Mouse (Mus musculus): ENCODE results near the gene Ski. TPM values are rescaled to one million over a fixed set of nuclear protein-coding genes. Genes with fewer than 3 reads are reported as not detected.
A peak's percentile ranks its signal among the peaks of the same experiment; 100 is the strongest.

Gene Ski
- polyA plus RNA-seq, 1 experiment from 2014 or later = 59.8 TPM

DNA sequence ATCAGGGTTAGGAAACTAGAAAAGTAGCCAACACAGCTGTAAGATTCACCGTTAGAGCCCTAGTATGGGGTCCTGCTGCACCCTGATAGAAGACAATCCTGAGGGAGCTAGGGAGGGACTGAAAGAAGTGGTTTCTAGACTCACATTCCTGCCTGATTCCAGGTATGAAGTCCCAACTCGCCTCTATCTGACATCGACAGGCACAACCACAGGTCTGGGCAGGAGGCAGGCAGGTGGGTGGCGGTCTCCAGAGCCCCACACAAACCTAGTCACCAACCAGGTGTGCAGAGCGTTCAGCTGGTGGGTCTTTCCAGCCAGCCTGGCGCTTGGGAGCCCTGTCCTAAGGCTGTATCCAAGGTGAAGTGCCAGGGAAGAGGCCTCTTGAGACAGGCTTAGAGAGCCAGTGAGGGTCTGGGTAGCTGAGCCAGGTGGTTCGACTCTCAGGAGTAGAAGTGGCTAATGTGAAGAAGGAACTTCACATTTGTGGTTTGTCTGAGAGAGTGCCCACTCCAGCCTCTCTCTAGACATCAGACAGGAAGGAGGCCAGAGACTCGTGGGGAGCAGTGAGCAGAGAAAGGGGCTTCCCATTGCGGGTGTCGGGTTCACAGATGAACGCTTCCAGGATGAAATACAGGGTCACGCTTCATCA is 14.5 kb upstream of the Ski start:
- DNase-seq (ENCODE audit: low read depth, low spot score) (no peak), ATAC-seq (no peak)
- CTCF ChIA-PET = interaction anchor here (1.1 to 1.3 kb wide), 2 partner anchors 14 to 143 kb away, joined by 3 to 4 read pairs; partner anchors contain the start of gene Ski
- in situ Hi-C loops (cut with MboI; ENCODE audit: low pct_unique_long_range_greater_than_20kb) = loop anchor here (25.0 kb wide), 1 partner anchor 350 kb away; the partner anchor contains the start of gene Fam213b
- POLR2A ChIA-PET = interaction anchor here (1.0 to 3.5 kb wide), 2 partner anchors 17 to 92 kb away, joined by 4 to 27 read pairs; partner anchors contain the start of gene Ski
- TF ChIP-seq CTCF (IDR thresholded peaks at IDR 0.05) = no peak
- H3K27me3 ChIP-seq = no peaks in the 10 kb centered on the region

DNA sequence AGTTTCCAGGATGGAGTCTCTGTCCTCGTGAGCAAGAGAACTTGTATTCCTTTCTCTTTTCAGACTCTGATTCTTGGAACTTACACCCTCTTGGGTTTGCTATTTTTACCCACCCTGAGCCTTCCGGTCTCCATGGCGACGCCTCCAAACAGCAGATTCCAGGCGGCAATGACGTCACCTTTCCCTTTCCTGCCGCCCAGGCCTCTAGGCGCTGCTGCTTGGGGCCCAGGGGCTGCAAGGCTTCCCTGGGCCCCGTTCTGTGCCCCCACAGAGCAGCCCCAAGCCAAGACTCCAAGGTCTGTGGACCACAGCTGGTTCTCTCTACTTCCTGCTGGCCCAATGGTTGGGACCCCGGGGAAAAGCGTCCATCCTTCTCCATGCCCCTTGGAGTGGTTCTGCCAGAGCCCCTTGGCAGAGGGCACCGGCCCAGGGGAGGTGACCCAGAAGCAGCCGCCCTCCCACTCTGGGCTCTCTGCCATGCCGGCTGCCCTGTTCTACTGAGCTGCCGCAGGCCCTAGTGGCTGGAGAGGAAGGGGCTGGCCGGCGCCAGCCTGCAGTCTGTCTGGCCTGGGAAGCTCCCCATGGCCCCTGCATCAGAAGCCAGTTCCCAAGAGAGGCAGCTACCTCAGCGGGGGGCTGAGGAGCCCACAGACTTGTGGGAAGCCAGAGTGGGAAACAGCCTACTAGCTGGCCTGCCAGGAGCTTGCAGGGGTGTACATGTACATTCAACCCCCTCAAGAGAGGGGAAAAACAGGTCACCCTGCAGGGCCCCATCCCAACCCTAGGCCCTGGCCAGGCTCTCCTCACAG is 13.1 kb upstream of the Ski start:
- ChIA-PET POLR2A (interaction anchor here (0.9 to 3.5 kb wide), 4 partner anchors 10 to 15 kb away, joined by 3 to 27 read pairs (median 4); partner anchors contain the start of gene Ski), CTCF (interaction anchor here (1.1 to 2.7 kb wide), 5 partner anchors 10 to 142 kb away, joined by 3 to 14 read pairs (median 4); partner anchors contain the start of gene Ski)
- DNase-seq (ENCODE audit: low read depth, low spot score) (peak; percentile 96), ATAC-seq (peak; percentile 65)
- no peaks in the 10 kb centered on the region for H3K27me3 ChIP-seq
- in situ Hi-C loops (cut with MboI; ENCODE audit: low pct_unique_long_range_greater_than_20kb) = loop anchor here (25.0 kb wide), 1 partner anchor 348 kb away; the partner anchor contains the start of gene Fam213b
- no peak for TF ChIP-seq CTCF (IDR thresholded peaks at IDR 0.05)

DNA sequence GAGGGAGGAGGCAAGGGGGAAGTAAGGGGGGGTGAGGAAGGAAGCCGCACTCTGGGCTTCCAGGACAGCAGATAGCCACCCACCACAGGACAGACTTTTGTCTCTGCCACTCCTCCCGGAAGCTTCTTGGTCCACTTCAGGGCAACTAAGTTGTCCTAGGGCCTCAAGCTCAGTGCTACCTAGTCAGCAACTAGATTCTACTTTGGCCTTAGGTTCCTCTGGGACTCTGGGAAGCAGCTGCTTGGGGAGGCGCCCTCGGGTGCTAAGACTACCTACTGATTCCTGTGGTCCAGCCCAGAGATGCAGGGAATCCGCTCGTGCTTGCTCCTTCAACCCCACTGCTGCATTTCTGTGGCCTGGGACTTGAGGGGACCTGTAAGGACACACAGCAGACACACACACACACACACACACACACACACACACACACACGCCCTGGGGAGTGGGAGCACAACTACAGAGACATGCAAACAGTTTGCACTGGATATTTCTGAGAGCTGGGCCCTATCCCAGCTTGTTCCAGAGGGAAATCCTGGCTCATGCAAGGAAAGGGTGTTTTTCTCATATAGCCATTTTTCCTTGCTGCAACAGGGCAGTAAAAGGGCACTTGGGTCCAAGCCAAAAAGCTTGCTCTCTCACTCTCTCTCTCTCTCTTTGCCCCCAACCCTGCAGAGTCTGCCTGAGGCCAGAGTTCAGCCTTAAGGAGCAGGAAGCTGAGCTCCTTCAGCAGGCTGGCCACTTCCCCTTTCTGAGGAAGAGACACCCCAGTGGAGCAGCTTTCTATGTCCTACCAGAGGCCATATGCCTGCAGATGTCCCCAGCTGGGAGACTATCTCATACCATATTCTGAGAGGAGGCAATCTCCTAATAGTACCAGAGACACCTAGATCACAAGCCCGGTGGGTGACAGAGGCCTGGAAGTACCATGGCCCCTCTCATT is 12.2 kb upstream of the Ski start:
- DNase-seq (ENCODE audit: low read depth, low spot score) (no peak), ATAC-seq (no peak)
- H3K27me3 ChIP-seq = no peaks in the 10 kb centered on the region
- ChIA-PET CTCF (interaction anchor here (0.9 to 2.7 kb wide), 3 partner anchors 11 to 28 kb away, joined by 3 to 14 read pairs (median 5); no protein-coding TSS in a partner anchor), POLR2A (interaction anchor here (0.9 to 3.5 kb wide), 4 partner anchors 10 to 14 kb away, joined by 3 to 27 read pairs (median 4); partner anchors contain the start of gene Ski)
- no peak for TF ChIP-seq CTCF (IDR thresholded peaks at IDR 0.05)
- in situ Hi-C loops (cut with MboI; ENCODE audit: low pct_unique_long_range_greater_than_20kb) = loop anchor here (25.0 kb wide), 1 partner anchor 347 kb away; the partner anchor contains the start of gene Fam213b

DNA sequence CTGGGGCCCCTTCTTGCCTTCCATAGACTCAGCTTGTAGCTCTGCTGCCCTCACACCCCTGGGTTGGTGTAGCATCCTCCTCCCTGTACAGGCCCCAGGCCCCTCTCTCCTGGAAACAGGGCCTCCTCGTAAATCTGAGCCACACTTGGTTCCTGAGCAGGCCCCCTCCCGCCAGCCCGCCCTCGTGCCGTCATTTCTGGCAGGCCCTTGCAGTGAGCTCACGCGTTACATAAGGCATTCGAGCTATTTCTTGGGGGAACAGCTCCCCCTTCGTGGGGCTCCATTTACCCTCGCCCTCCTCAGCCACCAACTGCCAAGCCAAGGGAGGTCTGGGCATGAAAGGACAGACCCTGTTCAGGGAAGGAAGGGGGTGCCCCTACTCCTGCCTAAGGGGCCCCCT is 11.5 kb upstream of the Ski start:
- DNase-seq (ENCODE audit: low read depth, low spot score) (no peak), ATAC-seq (no peak)
- H3K27me3 ChIP-seq = no peaks in the 10 kb centered on the region
- ChIA-PET CTCF (interaction anchor here (0.9 to 2.7 kb wide), 4 partner anchors 10 to 139 kb away, joined by 3 to 14 read pairs (median 5); no protein-coding TSS in a partner anchor), POLR2A (interaction anchor here (1.2 to 3.5 kb wide), 3 partner anchors 9 to 14 kb away, joined by 3 to 27 read pairs (median 3); partner anchors contain the start of gene Ski)
- no peak for TF ChIP-seq CTCF (IDR thresholded peaks at IDR 0.05)
- in situ Hi-C loops (cut with MboI; ENCODE audit: low pct_unique_long_range_greater_than_20kb) = loop anchor here (25.0 kb wide), 1 partner anchor 347 kb away; the partner anchor contains the start of gene Fam213b

DNA sequence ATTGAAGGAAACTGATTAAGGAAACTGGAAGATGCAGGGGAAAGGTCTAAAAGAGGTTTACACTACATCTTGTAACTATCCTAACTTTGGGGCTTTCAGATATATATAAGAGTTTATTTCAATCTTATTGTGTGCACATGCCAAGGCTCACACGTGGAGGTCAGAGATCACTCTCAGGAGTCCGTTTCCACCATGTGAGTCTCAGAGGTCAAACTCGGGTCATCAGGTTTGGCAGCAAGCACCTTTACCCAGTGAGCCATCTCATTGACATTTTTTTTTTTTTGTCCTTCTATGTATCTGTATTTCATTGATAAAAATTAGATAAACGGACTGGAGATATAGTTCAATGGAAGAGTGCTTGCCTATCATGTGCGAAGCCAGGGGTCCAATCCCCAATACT is 6.1 kb upstream of the Ski start:
- ChIA-PET CTCF (no interaction called here), POLR2A (no interaction called here)
- no peak for TF ChIP-seq CTCF (IDR thresholded peaks at IDR 0.05)
- ATAC-seq = no peak
- H3K27me3 ChIP-seq = no peaks in the 10 kb centered on the region
- no peak for DNase-seq (ENCODE audit: low read depth, low spot score)
- in situ Hi-C loops (cut with MboI; ENCODE audit: low pct_unique_long_range_greater_than_20kb) = loop anchor here (25.0 kb wide), 1 partner anchor 341 kb away; the partner anchor contains the start of gene Fam213b

DNA sequence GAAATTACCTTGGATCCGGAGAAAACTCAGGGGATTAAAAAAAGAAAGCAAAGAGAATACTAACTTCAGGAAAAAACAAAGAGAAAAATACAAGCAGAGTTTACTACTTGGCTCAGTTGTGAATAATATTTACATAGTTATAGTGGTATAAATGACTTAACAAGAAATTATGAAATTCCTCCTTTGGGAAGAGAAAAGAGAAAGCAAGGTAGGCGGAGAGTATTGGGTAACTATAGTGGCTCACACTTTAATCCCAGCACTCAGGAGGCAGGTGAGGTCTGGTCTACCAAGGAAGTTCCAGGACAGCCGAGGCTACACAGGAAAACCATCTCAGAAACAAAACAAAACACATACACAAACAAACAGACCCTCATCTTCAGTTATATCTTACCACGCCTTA is 5.6 kb upstream of the Ski start:
- CTCF ChIA-PET = no interaction called here

DNA sequence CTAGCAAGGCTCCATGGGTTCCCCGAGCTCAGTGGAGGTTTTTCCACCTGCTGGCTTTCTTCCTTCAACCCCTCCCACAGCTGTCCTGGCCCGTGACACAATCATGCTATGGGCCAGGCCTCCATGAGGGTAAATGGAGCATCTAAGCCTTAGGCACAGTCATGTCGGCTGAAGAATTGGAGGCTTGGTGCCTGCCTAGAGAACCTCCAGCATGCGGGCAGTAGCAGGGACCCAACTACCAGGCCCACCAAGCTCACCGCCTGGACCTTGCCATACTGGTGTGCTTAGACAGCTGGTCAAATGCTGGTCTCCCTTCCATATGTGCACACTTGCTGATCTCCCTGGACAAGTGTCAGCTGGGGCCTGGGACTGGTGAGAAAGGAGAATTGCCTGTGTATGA is 3.5 kb upstream of the Ski start:
- CTCF ChIA-PET = interaction anchor here (3.7 kb wide), 1 partner anchor 22 kb away, joined by 19 read pairs; the partner anchor contains the start of gene Faap20
- POLR2A ChIA-PET = no interaction called here
- in situ Hi-C loops (cut with MboI; ENCODE audit: low pct_unique_long_range_greater_than_20kb) = loop anchor here (25.0 kb wide), 1 partner anchor 339 kb away; the partner anchor contains the start of gene Fam213b
- no peak for TF ChIP-seq CTCF (IDR thresholded peaks at IDR 0.05)
- DNase-seq (ENCODE audit: low read depth, low spot score) = no peak
- no peaks in the 10 kb centered on the region for H3K27me3 ChIP-seq
- ATAC-seq = no peak

More for the DNA sequence above, 5.6 kb upstream of the Ski start:
- TF ChIP-seq CTCF (IDR thresholded peaks at IDR 0.05) = no peak
- H3K27me3 ChIP-seq = no peaks in the 10 kb centered on the region
- in situ Hi-C loops (cut with MboI; ENCODE audit: low pct_unique_long_range_greater_than_20kb) = loop anchor here (25.0 kb wide), 1 partner anchor 341 kb away; the partner anchor contains the start of gene Fam213b
- DNase-seq (ENCODE audit: low read depth, low spot score) = no peak
- ATAC-seq = no peak
- POLR2A ChIA-PET = no interaction called here

DNA sequence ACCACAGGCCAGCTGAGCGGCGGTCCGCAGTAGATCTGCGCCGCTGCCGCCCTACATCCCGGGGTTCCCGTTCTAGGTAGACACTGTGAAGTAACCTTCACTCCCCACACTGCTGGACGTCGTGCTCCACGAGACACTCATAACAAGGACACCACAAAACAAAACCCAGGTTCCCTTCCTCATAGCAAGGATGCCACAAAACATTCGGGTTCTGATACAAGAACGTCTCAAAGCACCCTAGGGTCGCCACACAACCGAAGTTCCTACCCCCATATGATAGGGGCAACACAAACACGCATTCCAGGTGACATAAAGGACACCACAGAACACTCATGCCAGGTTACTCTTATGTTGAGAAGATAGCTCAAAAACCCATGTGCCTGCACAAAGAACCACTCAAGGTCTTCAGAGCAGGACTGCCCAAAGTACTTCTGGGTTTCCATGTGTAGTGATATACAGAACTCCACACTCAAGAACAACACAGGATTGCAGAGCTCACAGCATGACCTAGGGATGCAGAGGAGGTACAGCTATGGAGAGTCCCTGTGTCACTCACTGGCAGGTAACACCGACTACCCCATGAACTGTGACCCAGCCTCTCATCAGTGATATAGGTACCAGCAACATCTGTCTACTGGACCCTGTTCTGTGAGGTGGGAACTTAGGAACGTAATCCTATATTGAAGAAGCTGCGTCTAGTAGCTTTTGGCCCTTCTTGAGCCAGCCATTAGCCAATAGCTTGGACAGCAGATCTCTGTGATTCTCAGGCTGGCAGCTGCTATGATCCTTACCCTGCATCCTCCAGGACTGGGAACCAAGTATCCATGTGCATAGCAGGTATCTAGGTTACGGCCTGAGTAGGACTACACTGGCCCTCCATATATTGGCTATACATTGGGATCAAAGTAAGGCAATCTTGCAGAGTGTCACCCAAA is 1.5 kb upstream of the Ski start:
- POLR2A ChIA-PET = interaction anchor here (0.8 to 4.7 kb wide), 5 partner anchors 10 to 126 kb away, joined by 3 to 28 read pairs (median 3); partner anchors contain the start of gene Faap20
- in situ Hi-C loops (cut with MboI; ENCODE audit: low pct_unique_long_range_greater_than_20kb) = no loop called here
- CTCF ChIA-PET = interaction anchor here (1.1 to 3.7 kb wide), 4 partner anchors 10 to 130 kb away, joined by 3 to 19 read pairs (median 8); partner anchors contain the start of gene Faap20
- no peak for DNase-seq (ENCODE audit: low read depth, low spot score)
- no peak for TF ChIP-seq CTCF (IDR thresholded peaks at IDR 0.05)
- no peaks in the 10 kb centered on the region for H3K27me3 ChIP-seq
- no peak for ATAC-seq

All from Patski (cell line).